Mouse (Mus musculus): ENCODE measurements at regions not wholly inside any gene's neighbourhood (a gene's known extent, or its start where the extent isn't known, plus 50 kb on each side); places are given as distances from the start of the nearest gene placed in this dataset.
A peak's percentile ranks its signal among the peaks of the same experiment; 100 is the strongest.

DNA sequence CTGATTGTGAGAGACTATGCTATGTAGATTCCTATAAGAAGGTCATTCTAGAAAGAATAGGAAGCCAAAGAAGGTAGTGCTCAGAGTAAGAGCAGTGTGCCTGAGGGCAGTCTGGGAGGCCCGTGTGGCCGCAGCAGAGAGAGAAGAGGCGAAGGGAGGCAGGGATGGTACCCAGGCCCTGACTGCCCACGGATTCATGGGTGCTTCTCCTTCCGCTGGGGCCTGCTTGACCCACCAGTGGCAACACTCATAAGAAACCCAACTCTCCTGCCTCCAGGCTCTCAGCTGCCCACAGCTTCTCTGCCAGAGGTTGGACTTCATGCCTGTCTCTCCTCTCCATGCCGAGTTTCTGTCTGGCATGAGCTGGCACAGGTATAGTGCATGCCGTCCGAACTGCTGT, 60.6 kb upstream of the Twist2 start:
- DNase-seq = no peak

DNA sequence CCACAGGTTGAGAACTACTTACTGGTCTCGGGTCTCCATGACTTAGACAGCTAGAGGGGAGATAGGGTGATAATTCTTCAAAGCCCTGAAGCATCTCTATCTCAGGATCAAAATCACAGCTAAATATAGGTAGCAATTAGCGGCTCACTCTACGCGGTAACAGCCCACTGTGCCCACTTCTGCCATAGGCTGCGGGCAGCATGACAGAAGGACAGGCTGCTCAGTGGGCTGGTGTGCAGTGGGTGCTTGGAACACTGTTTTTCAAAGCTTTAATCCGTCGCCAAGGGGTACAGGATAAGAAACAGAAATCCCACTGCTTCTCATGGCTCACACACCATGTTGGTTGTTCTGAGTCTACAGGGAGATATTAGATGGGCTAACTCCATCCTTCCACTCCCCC, 59.2 kb upstream of the Twist2 start:
- DNase-seq = no peak

GRCm38 (mm10) chr1:91742914-91743313, 58.3 kb upstream of the Twist2 start:
- DNase-seq = peak; percentile 58

DNA sequence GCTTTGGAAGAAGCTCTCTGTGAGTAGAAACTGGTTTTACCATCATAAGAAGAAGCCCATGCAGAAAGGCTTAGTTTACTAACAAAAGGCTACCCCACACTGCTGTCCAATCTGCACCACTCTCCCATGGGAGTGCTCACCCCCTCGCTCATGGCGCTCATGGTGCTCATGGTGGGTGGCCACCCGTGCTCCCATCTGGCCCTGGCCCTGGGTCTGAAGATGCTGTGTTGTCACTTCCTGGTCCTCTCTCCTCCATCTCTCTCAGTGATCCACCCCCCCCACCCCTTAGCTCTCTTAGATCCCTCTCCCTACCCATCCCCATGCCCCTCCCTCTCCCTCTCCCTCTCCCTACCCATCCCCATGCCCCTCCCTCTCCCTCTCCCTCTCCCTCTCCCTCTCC, 57.2 kb upstream of the Twist2 start:
- no peak for DNase-seq

DNA sequence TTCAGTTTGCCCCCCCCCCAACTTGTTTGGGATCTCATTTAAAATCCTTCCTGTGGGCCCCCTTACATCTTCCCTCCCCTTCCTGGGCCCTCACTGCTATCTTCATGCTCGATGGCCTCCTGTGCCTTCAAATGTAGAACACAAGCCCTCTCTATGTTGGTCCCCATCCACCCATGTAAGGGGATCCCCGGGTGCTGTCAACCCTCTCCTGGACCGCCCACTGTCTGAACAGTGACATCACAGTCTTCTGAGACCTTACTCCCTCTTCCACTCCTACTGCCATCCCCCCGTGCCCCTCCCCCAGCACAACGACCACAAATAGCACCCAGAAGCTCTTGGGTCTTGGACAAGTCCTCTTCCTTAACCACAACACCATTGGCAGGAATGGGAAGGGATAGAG, 56.6 kb upstream of the Twist2 start:
- DNase-seq = no peak

DNA sequence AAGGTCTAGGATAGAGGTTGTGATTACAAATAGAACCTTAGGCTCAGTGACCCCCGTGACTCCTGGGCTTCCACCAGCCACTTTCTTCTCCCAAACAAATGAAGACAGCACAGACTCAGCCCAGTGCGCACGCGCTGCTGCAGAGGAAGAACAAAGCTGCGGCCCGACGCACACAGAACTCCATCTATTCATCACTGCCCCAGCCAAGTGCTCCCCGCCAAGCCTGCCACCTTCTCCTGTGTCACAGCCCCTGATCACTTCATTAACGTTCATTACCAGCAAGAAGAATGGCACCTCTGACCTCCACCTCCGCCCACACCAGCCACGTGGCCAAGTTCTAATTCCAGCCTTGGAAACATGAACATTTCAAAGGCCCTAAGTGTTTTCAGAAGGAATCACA, 53.7 kb upstream of the Twist2 start:
- DNase-seq = no peak
